Mouse (Mus musculus) forebrain, embryonic 12.5 days (tissue): ENCODE data around the gene Hsd17b6. TPM values are rescaled to one million over a fixed set of nuclear protein-coding genes. Genes with fewer than 3 reads are reported as not detected.

Source experiments
- ATAC-seq: fragments of 200-750 bp; cut with Nextera tagmentation; 2 replicates; pipeline ENCODE4 v1.8.0; 2017; ENCODE audit warnings: moderate TSS enrichment; ENCODE audit not compliant: low FRiP score
- H3K27ac ChIP-seq: fragments of 300-500 bp; sonication (generic); 2 replicates; pipeline ENCODE4 v1.5.1; 2016; ENCODE audit warnings: mild to moderate bottlenecking
- H3K27me3 ChIP-seq: fragments of 300-500 bp; sonication (generic); 2 replicates; pipeline ENCODE4 v1.6.1; 2016; ENCODE audit warnings: mild to moderate bottlenecking
- H3K36me3 ChIP-seq: fragments of 300-500 bp; sonication (generic); replicated peaks from 2 replicates; pipeline ENCODE4 v1.6.1; 2016; ENCODE audit warnings: mild to moderate bottlenecking
- H3K4me1 ChIP-seq: fragments of 300-500 bp; sonication (generic); 2 replicates; pipeline ENCODE4 v1.6.1; 2016
- H3K4me2 ChIP-seq: fragments of 300-500 bp; sonication (generic); 2 replicates; pipeline ENCODE4 v1.6.1; 2016; ENCODE audit warnings: mild to moderate bottlenecking, moderate library complexity
- H3K4me3 ChIP-seq: fragments of 300-500 bp; sonication (generic); replicated peaks from 2 replicates; pipeline ENCODE4 v1.5.1; 2016; ENCODE audit warnings: mild to moderate bottlenecking
- H3K9ac ChIP-seq: fragments of 300-500 bp; sonication (generic); 2 replicates; pipeline ENCODE4 v1.6.1; 2016; ENCODE audit warnings: mild to moderate bottlenecking
- H3K9me3 ChIP-seq: fragments of 300-500 bp; sonication (generic); 2 replicates; pipeline ENCODE4 v1.6.1; 2016
- WGBS: fragments of 180-500 bp; shearing (Covaris S2); methylation state at CpG from one replicate; pipeline ENCODE4 v1.1.7; 2016; 5-methylcytosine and 5-hydroxymethylcytosine counted together
- polyA plus RNA-seq: library from polyadenylated mRNA; unstranded; fragments of >200 nt; fragmentation: Nextera tagmentation; extraction: Ambion mirVana; gene quantifications from 2 replicates; pipeline ENCODE4 v1.2.1, GENCODE M21; 2016

Hsd17b6 gene
- polyA plus RNA-seq, 1 experiment from 2014 or later, result not detected

GRCm38 (mm10) chr10:128037921-128038320, 30.5 kb upstream of the Hsd17b6 start:
- no peak overlapping the region for H3K4me3 ChIP-seq
- H3K4me2 ChIP-seq, result peak overlapping the region; percentile 22; the same call in 1 of the 2 replicates
- no peaks in the 10 kb centered on the region for H3K27me3 ChIP-seq
- 59% methylated on average over 3 of the region's 3 CpGs for WGBS
- no peaks in the 10 kb centered on the region for H3K9me3 ChIP-seq
- H3K36me3 ChIP-seq, result peaks cover 49% of the 10 kb centered on the region
- H3K9ac ChIP-seq, result no peak overlapping the region; the same call in 1 of the 2 replicates
- H3K27ac ChIP-seq, result no peak overlapping the region
- H3K4me1 ChIP-seq, result peaks cover 41% of the 10 kb centered on the region
- ATAC-seq, result no peak

- Histone ChIP-seq H3K4me1 (peaks cover 39% of the 10 kb centered on the region), H3K4me2 (peak overlapping the region; percentile 95), H3K9ac (peak overlapping the region; percentile 99), H3K27ac (peak overlapping the region; percentile 96; the same call in 1 of the 2 replicates), H3K27me3 (no peaks in the 10 kb centered on the region), H3K36me3 (peaks cover 39% of the 10 kb centered on the region), H3K4me3 (peak overlapping the region; percentile 96), H3K9me3 (no peaks in the 10 kb centered on the region)
- ATAC-seq, result no peak
- WGBS, result 8% methylated on average over 10 of the region's 10 CpGs
Observed at GRCm38 (mm10) chr10:128036746-128037425, 29.5 kb upstream of the Hsd17b6 start.

- no peak overlapping the region for H3K27ac ChIP-seq
- WGBS, result 87% methylated on average over 2 of the region's 2 CpGs
- H3K4me3 ChIP-seq, result no peak overlapping the region
- ATAC-seq, result no peak
- no peak overlapping the region for H3K4me2 ChIP-seq
- H3K36me3 ChIP-seq, result peaks cover 49% of the 10 kb centered on the region
- H3K4me1 ChIP-seq, result peaks cover 5% of the 10 kb centered on the region
- no peaks in the 10 kb centered on the region for H3K27me3 ChIP-seq
- H3K9ac ChIP-seq, result no peak overlapping the region
- H3K9me3 ChIP-seq, result no peaks in the 10 kb centered on the region
Observed at GRCm38 (mm10) chr10:128030860-128031259, 23.4 kb upstream of the Hsd17b6 start.

- ATAC-seq, result no peak
- no peaks in the 10 kb centered on the region for H3K9me3 ChIP-seq
- H3K4me2 ChIP-seq, result no peak overlapping the region
- H3K27me3 ChIP-seq, result no peaks in the 10 kb centered on the region
- no peak overlapping the region for H3K27ac ChIP-seq
- peaks cover 56% of the 10 kb centered on the region for H3K36me3 ChIP-seq
- 92% methylated on average over 7 of the region's 7 CpGs for WGBS
- H3K4me1 ChIP-seq, result peaks cover 5% of the 10 kb centered on the region
- no peak overlapping the region for H3K9ac ChIP-seq
- no peak overlapping the region for H3K4me3 ChIP-seq
Observed at GRCm38 (mm10) chr10:128029931-128030330, 22.5 kb upstream of the Hsd17b6 start.

- Histone ChIP-seq H3K9ac (no peak overlapping the region), H3K9me3 (no peaks in the 10 kb centered on the region), H3K4me3 (no peak overlapping the region), H3K4me2 (no peak overlapping the region), H3K27ac (no peak overlapping the region), H3K36me3 (peaks cover 73% of the 10 kb centered on the region), H3K27me3 (no peaks in the 10 kb centered on the region), H3K4me1 (no peaks in the 10 kb centered on the region)
- ATAC-seq, result no peak
- 96% methylated on average over 10 of the region's 10 CpGs for WGBS
Observed at GRCm38 (mm10) chr10:128023496-128023895, 16.1 kb upstream of the Hsd17b6 start.

GRCm38 (mm10) chr10:128022196-128022595, 14.8 kb upstream of the Hsd17b6 start:
- Histone ChIP-seq H3K9me3 (no peaks in the 10 kb centered on the region), H3K4me3 (no peak overlapping the region), H3K36me3 (peaks cover 71% of the 10 kb centered on the region), H3K4me1 (no peaks in the 10 kb centered on the region), H3K4me2 (no peak overlapping the region), H3K9ac (no peak overlapping the region), H3K27ac (no peak overlapping the region), H3K27me3 (no peaks in the 10 kb centered on the region)
- ATAC-seq, result no peak
- 93% methylated on average over 5 of the region's 5 CpGs for WGBS

GRCm38 (mm10) chr10:128015068-128015934, 7.9 kb upstream of the Hsd17b6 start, which contains the start of gene Prim1:
Gene Prim1, plus strand, starts transcription at chr10:128015168.
- peak; percentile 94 for ATAC-seq
- WGBS, result 5% methylated on average over 31 of the region's 31 CpGs
- Histone ChIP-seq H3K9me3 (no peaks in the 10 kb centered on the region), H3K9ac (peak within 1 kb of the TSS; percentile 72), H3K27ac (peak within 1 kb of the TSS; percentile 63; the same call in 1 of the 2 replicates), H3K4me2 (peak within 1 kb of the TSS; percentile 61), H3K27me3 (no peaks in the 10 kb centered on the region), H3K4me1 (0 out of 2 replicates have a peak, but pooled peaks cover 2% of the 10 kb centered on the region), H3K4me3 (peak within 1 kb of the TSS; percentile 69), H3K36me3 (peaks cover 18% of the 10 kb centered on the region)

GRCm38 (mm10) chr10:128009735-128010134, 2.3 kb upstream of the Hsd17b6 start:
- H3K4me2 ChIP-seq, result no peak overlapping the region
- no peaks in the 10 kb centered on the region for H3K4me1 ChIP-seq
- no peaks in the 10 kb centered on the region for H3K36me3 ChIP-seq
- no peak for ATAC-seq
- no peak overlapping the region for H3K4me3 ChIP-seq
- no peaks in the 10 kb centered on the region for H3K9me3 ChIP-seq
- no peak overlapping the region for H3K27ac ChIP-seq
- 78% methylated on average over 5 of the region's 5 CpGs for WGBS
- H3K27me3 ChIP-seq, result no peaks in the 10 kb centered on the region
- no peak overlapping the region for H3K9ac ChIP-seq

GRCm38 (mm10) chr10:128008207-128008889, 937 bp upstream of the Hsd17b6 start:
- H3K4me3 ChIP-seq, result no peak overlapping the region
- H3K27me3 ChIP-seq, result no peaks in the 10 kb centered on the region
- no peak overlapping the region for H3K27ac ChIP-seq
- no peaks in the 10 kb centered on the region for H3K36me3 ChIP-seq
- H3K4me2 ChIP-seq, result no peak overlapping the region
- 6% methylated on average over 4 of the region's 4 CpGs for WGBS
- ATAC-seq, result peak; percentile 77
- no peaks in the 10 kb centered on the region for H3K9me3 ChIP-seq
- no peak overlapping the region for H3K9ac ChIP-seq
- no peaks in the 10 kb centered on the region for H3K4me1 ChIP-seq

GRCm38 (mm10) chr10:128005479-128005878, 1.9 kb downstream of the Hsd17b6 start:
- WGBS, result 87% methylated on average over 8 of the region's 8 CpGs
- Histone ChIP-seq H3K4me3 (no peak overlapping the region), H3K36me3 (no peaks in the 10 kb centered on the region), H3K4me2 (no peak overlapping the region), H3K9ac (no peak overlapping the region), H3K27ac (no peak overlapping the region), H3K9me3 (no peaks in the 10 kb centered on the region), H3K27me3 (no peaks in the 10 kb centered on the region), H3K4me1 (no peaks in the 10 kb centered on the region)
- no peak for ATAC-seq

GRCm38 (mm10) chr10:128004918-128005317, 2.5 kb downstream of the Hsd17b6 start:
- no peak for ATAC-seq
- WGBS, result 89% methylated on average over 10 of the region's 10 CpGs

GRCm38 (mm10) chr10:128003281-128003801, 4.1 kb downstream of the Hsd17b6 start:
- Histone ChIP-seq H3K36me3 (no peaks in the 10 kb centered on the region), H3K4me1 (no peaks in the 10 kb centered on the region), H3K4me2 (no peak overlapping the region), H3K9ac (no peak overlapping the region), H3K9me3 (0 out of 2 replicates have a peak, but pooled peaks cover under 1% of the 10 kb centered on the region), H3K27ac (no peak overlapping the region), H3K4me3 (no peak overlapping the region), H3K27me3 (no peaks in the 10 kb centered on the region)
- 78% methylated on average over 3 of the region's 3 CpGs for WGBS
- ATAC-seq, result no peak

More at GRCm38 (mm10) chr10:128004918-128005317, 2.5 kb downstream of the Hsd17b6 start:
- Histone ChIP-seq H3K4me3 (no peak overlapping the region), H3K9ac (no peak overlapping the region), H3K4me2 (no peak overlapping the region), H3K27me3 (no peaks in the 10 kb centered on the region), H3K27ac (no peak overlapping the region), H3K9me3 (no peaks in the 10 kb centered on the region), H3K36me3 (no peaks in the 10 kb centered on the region), H3K4me1 (no peaks in the 10 kb centered on the region)
